Mouse (Mus musculus): ENCODE results near the gene Fcer1a.
"Not testable (repeated sequence)": the region's sequence is repeated elsewhere in the genome, so short reads cannot be mapped to it uniquely, and the experiment has no call there.

Fcer1a gene

GRCm38 (mm10) chr1:173227081-173227480 lies at the start of gene Fcer1a:
Gene Fcer1a, minus strand, starts transcription at chr1:173227214.
- no peak for DNase-seq

DNA sequence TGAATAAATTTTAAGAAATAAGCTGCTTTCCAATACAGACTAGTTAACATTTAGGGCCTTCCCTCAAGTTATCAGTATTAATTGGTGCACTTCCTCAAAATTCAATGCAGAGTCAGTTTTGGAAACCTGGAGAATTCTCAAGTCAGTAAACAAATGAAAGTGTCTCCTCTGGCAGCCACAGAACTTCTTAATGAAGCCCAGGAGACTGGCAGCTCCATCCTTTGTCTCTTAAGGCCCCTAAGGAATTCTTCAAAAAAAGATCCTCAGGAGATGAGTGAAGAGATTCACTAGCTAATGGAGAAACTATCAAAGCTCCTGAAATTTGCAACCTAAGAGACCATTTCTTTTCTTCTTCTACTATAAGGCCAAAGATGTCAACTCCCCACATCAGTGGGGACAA lies 38.7 kb upstream of the Fcer1a start, which contains the start of gene Olfr418:
TSS of gene Olfr418 (plus strand) at position 301 of the 400 bp plus-strand sequence.
- DNase-seq = no peak

GRCm38 (mm10) chr1:173249888-173250287 lies 22.9 kb upstream of the Fcer1a start:
- no peak for DNase-seq

DNA sequence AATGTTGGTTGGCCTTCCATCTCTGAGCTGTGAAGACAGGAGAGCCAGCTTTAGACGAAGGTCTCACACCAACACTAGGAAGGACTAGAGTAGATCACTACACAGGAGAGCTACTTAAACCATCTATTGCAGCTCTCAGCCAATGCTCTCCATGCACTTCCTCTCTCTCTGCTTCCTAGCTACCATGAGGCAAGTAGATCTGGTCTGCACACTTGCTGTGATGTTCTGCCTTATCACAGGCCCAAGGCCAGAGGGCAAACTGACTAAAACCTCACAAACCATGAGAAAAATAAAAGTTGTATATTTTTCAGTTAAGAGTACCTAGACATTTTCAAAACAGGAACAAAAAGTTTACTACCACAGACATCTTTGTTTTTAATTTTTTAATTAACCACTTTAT lies 10.0 kb upstream of the Fcer1a start:
- DNase-seq = not testable (repeated sequence)

- no peak for DNase-seq
Observed at GRCm38 (mm10) chr1:173216481-173216880, 10.5 kb downstream of the Fcer1a start.

- DNase-seq = no peak
Observed at GRCm38 (mm10) chr1:173212092-173212491, 14.9 kb downstream of the Fcer1a start, which contains the start of gene Olfr1404. Gene Olfr1404, plus strand, starts transcription at chr1:173212392.

DNA sequence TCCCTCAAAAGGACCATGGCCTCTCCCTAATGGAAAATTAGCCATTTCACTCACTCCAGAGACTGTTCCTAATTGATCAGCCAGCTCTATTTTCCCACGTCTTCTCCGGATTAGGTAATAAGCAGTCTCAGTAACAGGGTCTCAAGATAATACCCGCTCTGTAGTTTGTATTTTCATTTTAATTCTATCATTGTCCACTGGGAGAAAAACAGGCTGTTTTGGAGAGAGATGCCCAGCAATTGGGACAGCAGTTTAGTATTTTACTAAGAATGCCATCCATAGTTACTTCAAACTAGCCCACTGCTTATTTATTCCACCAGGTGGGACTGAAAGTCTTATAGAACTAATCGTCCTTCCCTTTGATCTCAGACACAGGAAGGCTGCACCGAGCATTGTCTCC lies 29.5 kb downstream of the Fcer1a start, which contains the start of gene Olfr218:
TSS of gene Olfr218 (plus strand) at position 301 of the 400 bp plus-strand sequence.
- DNase-seq = no peak

GRCm38 (mm10) chr1:173196359-173196758 lies 30.7 kb downstream of the Fcer1a start:
- no peak for DNase-seq

DNA sequence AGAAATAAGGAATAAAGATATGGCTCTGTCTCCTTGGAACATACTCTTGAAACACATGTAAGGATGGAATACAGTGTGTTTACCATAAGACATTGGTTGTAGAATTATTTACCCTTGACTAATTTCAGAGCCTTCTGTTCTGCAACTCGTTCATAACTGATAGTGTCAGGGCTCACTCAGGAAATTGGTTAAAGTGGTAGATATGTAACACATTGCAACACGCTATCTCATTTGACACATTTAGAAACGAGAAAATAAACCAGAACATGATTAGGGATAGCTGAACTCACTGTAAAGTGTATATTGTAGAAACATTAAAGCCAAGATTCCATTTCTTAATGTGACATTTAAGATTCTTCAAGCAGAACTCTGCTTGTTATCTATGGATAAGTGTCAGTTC lies 35.0 kb downstream of the Fcer1a start:
- no peak for DNase-seq

- DNase-seq = no peak
Observed at GRCm38 (mm10) chr1:173190540-173190939, 36.5 kb downstream of the Fcer1a start, which contains the start of gene Olfr1406. Gene Olfr1406, minus strand, starts transcription at chr1:173190640.

- no peak for DNase-seq
Observed at GRCm38 (mm10) chr1:173174154-173174842, 52.7 kb downstream of the Fcer1a start.
